Comparison of ENCODE assay signal across 32 mouse cellular contexts in the genomic region with DNA sequence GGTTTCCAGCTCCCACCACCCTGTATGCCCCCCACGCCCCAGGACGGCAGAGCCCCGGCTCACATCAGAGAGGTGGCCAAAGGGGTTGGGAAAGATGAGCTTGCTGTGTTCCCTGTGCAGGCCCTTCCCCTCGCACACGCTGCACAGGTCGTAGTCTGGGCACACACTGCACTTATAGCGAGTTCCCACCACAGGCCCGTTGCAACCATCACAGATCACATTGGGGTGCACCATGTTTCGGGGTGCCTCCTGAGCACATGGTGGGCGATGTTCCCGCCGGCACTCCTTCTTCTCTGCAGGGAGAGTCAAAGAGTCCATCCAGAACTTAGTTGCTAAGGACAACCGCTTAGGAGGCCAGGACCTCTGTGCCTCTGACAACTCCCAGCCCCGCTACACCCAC. TPM values are rescaled to one million over a fixed set of nuclear protein-coding genes. Genes with fewer than 3 reads are reported as not detected.
A peak's percentile ranks its signal among the peaks of the same experiment; 100 is the strongest.
DNase-seq lines count a peak whose midpoint lies in the region; ATAC-seq and TF ChIP-seq lines count a peak whose summit lies in the region.
"Had no signal": no experiment of that assay in that cellular context is flagged by ENCODE, and none has a peak within 500 bp of the region (broad histone marks: within the 10 kb centered on the region; RNA-seq: fewer than 3 reads in every experiment).

No protein-coding gene starts in this region.

- no peak overlapping the region for H3K27ac ChIP-seq in gastrocnemius, adult 2 months
- H3K27ac ChIP-seq: forebrain, embryonic 10.5 days; forebrain, embryonic 13.5 days; heart, adult 2 months; heart, embryonic 10.5 days; heart, embryonic 15.5 days; hindbrain, embryonic 10.5 days; hindbrain, embryonic 14.5 days; hindbrain, postnatal 0 days had no signal

- peak overlapping the region; percentile 98 for H3K4me2 ChIP-seq in myocyte (ENCODE audit: low read depth)
- H3K4me2 ChIP-seq: forebrain, embryonic 13.5 days; heart, embryonic 15.5 days; hindbrain, embryonic 14.5 days had no signal

- no peaks in the 10 kb centered on the region for H3K27me3 ChIP-seq in megakaryocyte, embryonic 14.5 days (replicated peaks)
- H3K27me3 ChIP-seq in myocyte (ENCODE audit: control insufficient read depth, insufficient read depth, insufficient read length), result no peaks in the 10 kb centered on the region
- H3K27me3 ChIP-seq: forebrain, embryonic 13.5 days; heart, embryonic 15.5 days had no signal

- DNase-seq in gastrocnemius, adult 2 months, result no peak
- DNase-seq in gastrocnemius, adult 18-20 months (ENCODE audit: low spot score), result no peak
- DNase-seq in embryo, embryonic 9.5 days (ENCODE audit: extremely low spot score), result no peak
- DNase-seq: adrenal gland, adult 8-10 months; adrenal gland, postnatal 25 days; B cell, adult 2 months; cerebellum, adult 11 months; cerebellum, adult 8-10 months; cerebellum, postnatal 10 days; cerebellum, postnatal 36 days; embryo, embryonic 11 days; forebrain, postnatal 0 days; gastrocnemius, postnatal 10 days; gastrocnemius, postnatal 36 days; heart, postnatal 10 days; heart, postnatal 36 days; kidney, adult 2 months had no signal

- TF ChIP-seq CTCF in gastrocnemius, adult 2 months (IDR thresholded peaks at IDR 0.05), result no peak

- ATAC-seq in megakaryocyte, adult 5-6 weeks (ENCODE audit: poor library complexity, severe bottlenecking), result no peak
- ATAC-seq: activated CD4-positive, CD25-positive, alpha-beta regulatory T cell, adult 4 months; forebrain, embryonic 13.5 days; forebrain, postnatal 0 days; hindbrain, postnatal 0 days; inflammation-experienced regulatory T-cells, adult 6 months; intestine, embryonic 16.5 days had no signal

- H3ac ChIP-seq in myocyte (ENCODE audit: control insufficient read depth, insufficient read length), result no peak overlapping the region

- peak overlapping the region; percentile 77 for H3K4me3 ChIP-seq in gastrocnemius, adult 2 months
- peak overlapping the region; percentile 81 for H3K4me3 ChIP-seq in megakaryocyte, embryonic 14.5 days (replicated peaks)
- H3K4me3 ChIP-seq in myocyte, result peak overlapping the region; percentile 86
- H3K4me3 ChIP-seq: forebrain, embryonic 10.5 days; forebrain, embryonic 13.5 days; heart, adult 2 months; heart, embryonic 10.5 days; heart, embryonic 15.5 days; hindbrain, embryonic 10.5 days had no signal

- peak; percentile 61 for TF ChIP-seq POLR2A in myocyte (IDR thresholded peaks at IDR 0.05; ENCODE audit: insufficient read length, low read depth)

- peaks cover 68% of the 10 kb centered on the region for H3K36me3 ChIP-seq in megakaryocyte, embryonic 14.5 days (replicated peaks; ENCODE audit: low read length)
- peaks cover 62% of the 10 kb centered on the region for H3K36me3 ChIP-seq in myocyte (ENCODE audit: control insufficient read depth, insufficient read depth)

- intact Hi-C loops in gastrocnemius, adult 2 months (cut with DNase I), result no loop called here

- no peaks in the 10 kb centered on the region for H3K9me3 ChIP-seq in megakaryocyte, embryonic 14.5 days
- H3K9me3 ChIP-seq: forebrain, embryonic 10.5 days; forebrain, embryonic 13.5 days; heart, embryonic 10.5 days; heart, embryonic 15.5 days; hindbrain, embryonic 10.5 days had no signal

- peaks cover 69% of the 10 kb centered on the region for H3K4me1 ChIP-seq in megakaryocyte, embryonic 14.5 days

- peaks cover 60% of the 10 kb centered on the region for H3K79me2 ChIP-seq in myocyte (ENCODE audit: control insufficient read depth, insufficient read depth)

TF ChIP-seq in myocyte, 11 proteins besides CTCF, POLR2A, EP300 and RAD21:
- no peak for TF ChIP-seq MAX (IDR thresholded peaks at IDR 0.05; ENCODE audit: low read depth)
- no peak for TF ChIP-seq TCF3 (IDR thresholded peaks at IDR 0.05; ENCODE audit: insufficient read length, low read depth)
- peak; percentile 77 for TF ChIP-seq POLR2AphosphoS2 (IDR thresholded peaks at IDR 0.05; ENCODE audit: insufficient read length, low read depth)
- TF ChIP-seq MYOD1 (IDR thresholded peaks at IDR 0.05; ENCODE audit: control insufficient read depth in 1 of 3, insufficient read length in 2 of 3, low read depth in 2 of 3), result no peak
- TF ChIP-seq USF1 (IDR thresholded peaks at IDR 0.05; ENCODE audit: low read depth), result no peak
- TF ChIP-seq REST (IDR thresholded peaks at IDR 0.05; ENCODE audit: insufficient read depth, insufficient read length), result no peak
- TF ChIP-seq TCF12 (IDR thresholded peaks at IDR 0.05; ENCODE audit: insufficient read depth, poor library complexity, severe bottlenecking), result no peak
- TF ChIP-seq SRF (IDR thresholded peaks at IDR 0.05; ENCODE audit: control insufficient read depth, insufficient read length, low read depth), result no peak

RNA-seq across cellular contexts. Expression of gene Sqstm1, which starts 3.3 kb away (rescaled TPM):
- 100 to 1,000 TPM; 376 to 655 TPM for total RNA-seq in gastrocnemius, adult 2 months (2021)
- 100 to 1,000 TPM; 521 to 604 TPM for total RNA-seq in gastrocnemius, adult 18-20 months (2021)
- polyA plus RNA-seq in megakaryocyte, embryonic 14.5 days (2012; ENCODE audit: insufficient read depth, low replicate concordance), result 154 and 155 TPM in 2 replicates
- total RNA-seq in megakaryocyte, adult 5-6 weeks (2015), result 51.8 and 56.7 TPM in 2 replicates
- 298 and 386 TPM in 2 replicates for total RNA-seq in megakaryocyte, adult 5-6 weeks (2017)
- 873 TPM for polyA plus RNA-seq in myocyte (2012; fragmentation: generic; extraction: Trizol)

RNA-seq across cellular contexts. Expression of gene Mgat4b, which starts 3.3 kb away (rescaled TPM):
- 10 to 100 TPM; 33.9 to 40.7 TPM for total RNA-seq in gastrocnemius, adult 2 months (2021)
- total RNA-seq in gastrocnemius, adult 18-20 months (2021), result 10 to 100 TPM; 38.3 to 39.1 TPM
- 119 and 130 TPM in 2 replicates for polyA plus RNA-seq in megakaryocyte, embryonic 14.5 days (2012; ENCODE audit: insufficient read depth, low replicate concordance)
- total RNA-seq in megakaryocyte, adult 5-6 weeks (2015), result 17.1 and 22.2 TPM in 2 replicates
- total RNA-seq in megakaryocyte, adult 5-6 weeks (2017), result 9.1 and 12.1 TPM in 2 replicates
- polyA plus RNA-seq in myocyte (2012; fragmentation: generic; extraction: Trizol), result 89.2 TPM

RNA-seq across cellular contexts. Expression of gene Ltc4s, which starts 31.1 kb away (rescaled TPM):
- total RNA-seq in gastrocnemius, adult 2 months (2021), result 1 to 10 TPM; 2.1 to 3.2 TPM
- total RNA-seq in gastrocnemius, adult 18-20 months (2021), result 1 to 10 TPM in 1 of 2 experiments, under 1 TPM in 1; 0.89 to 2.7 TPM
- 10.5 and 22.9 TPM in 2 replicates for polyA plus RNA-seq in megakaryocyte, embryonic 14.5 days (2012; ENCODE audit: insufficient read depth, low replicate concordance)
- total RNA-seq in megakaryocyte, adult 5-6 weeks (2015), result not detected in 2 replicates
- total RNA-seq in megakaryocyte, adult 5-6 weeks (2017), result 0.66 TPM in 1 of 2 replicates, not detected in the other
- 1.8 TPM for polyA plus RNA-seq in myocyte (2012; fragmentation: generic; extraction: Trizol)
- total RNA-seq: granulocyte monocyte progenitor cell, adult 5-6 weeks had no signal
- polyA plus RNA-seq: activated CD4-positive, CD25-positive, alpha-beta regulatory T cell, adult 4 months; inflammation-experienced regulatory T-cells, adult 6 months had no signal

RNA-seq across cellular contexts. Expression of gene Mrnip, which starts 33.1 kb away (rescaled TPM):
- 1 to 10 TPM; 2.4 to 3.1 TPM for total RNA-seq in gastrocnemius, adult 2 months (2021)
- total RNA-seq in gastrocnemius, adult 18-20 months (2021), result 1 to 10 TPM; 2.4 to 2.7 TPM
- 3.7 TPM in 1 of 2 replicates, not detected in the other for polyA plus RNA-seq in megakaryocyte, embryonic 14.5 days (2012; ENCODE audit: insufficient read depth, low replicate concordance)
- 7.6 and 9.2 TPM in 2 replicates for total RNA-seq in megakaryocyte, adult 5-6 weeks (2015)
- 7.5 and 11.6 TPM in 2 replicates for total RNA-seq in megakaryocyte, adult 5-6 weeks (2017)
- 7.8 TPM for polyA plus RNA-seq in myocyte (2012; fragmentation: generic; extraction: Trizol)
